Mouse (Mus musculus) left cerebral cortex, postnatal 36 days (tissue): ENCODE results near the gene Fgf3. TPM values are rescaled to one million over a fixed set of nuclear protein-coding genes. Genes with fewer than 3 reads are reported as not detected.
"Not testable (repeated sequence)": the region's sequence is repeated elsewhere in the genome, so short reads cannot be mapped to it uniquely, and the experiment has no call there.

Experiments used
- DNase-seq, 2 experiments: peaks; one replicate each; pipeline ENCODE4 v3.0.0; 2021 to 2022; ENCODE audit warnings: low spot score in 2 of 2, mixed read lengths in 1 of 2
- intact Hi-C: fragments of 180-260 bp; cut with DNase I; formaldehyde crosslinking; loops from one replicate; pipeline ENCODE4 v1.15.1; 2025
- total RNA-seq, 2 experiments: library from RNA; stranded (reverse); gene quantifications; 2 replicates each; pipeline ENCODE4 v1.2.3; 2021

The Fgf3 gene
- total RNA-seq, 2 experiments from 2014 or later, result 0.49 to 0.77 TPM

DNA sequence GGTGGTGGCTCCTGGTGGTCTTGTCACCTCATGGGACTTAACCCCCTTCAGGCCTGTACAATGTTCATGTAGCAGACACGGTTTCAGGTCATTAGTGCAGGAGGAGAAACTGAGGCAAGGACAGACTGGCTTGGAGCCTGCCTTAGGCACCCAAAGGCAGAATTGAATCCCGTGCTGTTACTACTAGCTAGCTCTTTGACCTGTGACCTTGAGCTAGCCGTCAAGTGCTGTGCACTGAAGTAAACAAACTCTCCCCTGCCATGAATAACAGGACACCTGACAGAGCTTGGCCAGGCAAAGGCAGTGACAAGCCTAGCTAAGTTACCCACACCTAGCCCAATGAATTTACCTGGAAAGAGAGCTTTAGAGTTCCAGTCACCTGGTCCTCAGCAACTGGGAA is 17.1 kb downstream of the Fgf3 start:
- DNase-seq, result no peak
- intact Hi-C loops, result no loop called here

DNA sequence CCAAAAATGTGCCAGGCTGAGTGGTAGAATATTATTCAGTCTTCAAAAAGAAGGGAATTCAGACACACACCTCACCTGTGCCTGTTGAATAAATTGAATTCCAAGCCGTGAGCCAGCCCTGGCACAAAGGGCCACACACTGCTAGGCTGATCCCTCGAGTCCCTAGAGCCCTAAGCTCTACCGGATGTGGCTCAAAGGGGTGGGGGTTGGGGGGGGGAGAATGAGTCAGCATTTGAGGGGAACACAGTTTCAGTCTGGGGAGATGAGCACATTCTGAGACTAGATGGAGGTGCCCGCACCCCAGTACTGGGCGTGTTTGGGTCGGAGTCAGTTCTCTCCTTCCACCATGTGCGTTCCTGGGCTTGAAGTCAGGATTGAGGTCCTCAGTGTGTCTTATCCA is 19.3 kb downstream of the Fgf3 start:
- intact Hi-C loops, result no loop called here
- DNase-seq, result no peak

DNA sequence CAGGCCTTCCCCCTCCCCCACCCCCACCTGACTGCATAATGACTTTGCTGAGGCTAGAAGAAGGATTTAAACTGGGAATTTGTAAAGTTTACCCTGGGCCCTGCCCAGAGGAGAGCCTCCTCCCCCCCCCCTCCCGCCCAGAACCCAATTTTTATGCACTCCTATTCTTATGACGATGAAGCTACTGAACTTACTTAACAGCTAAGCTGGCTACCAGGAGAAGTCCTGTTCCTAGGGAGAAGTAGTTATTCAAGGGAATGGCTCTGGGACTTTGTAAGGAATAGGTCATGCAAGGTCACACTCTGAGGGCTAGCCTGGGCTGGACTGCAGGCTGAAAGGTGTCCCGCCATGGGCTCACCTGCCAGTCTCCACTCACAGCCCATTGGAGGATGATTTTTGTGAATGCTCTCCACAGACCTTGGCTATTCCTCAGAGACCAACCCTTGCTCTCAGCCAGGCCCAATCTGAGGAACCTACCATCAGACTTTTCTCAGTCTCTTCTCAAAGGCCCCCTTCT is 20.0 kb downstream of the Fgf3 start:
- intact Hi-C loops, result no loop called here
- no peak for DNase-seq

DNA sequence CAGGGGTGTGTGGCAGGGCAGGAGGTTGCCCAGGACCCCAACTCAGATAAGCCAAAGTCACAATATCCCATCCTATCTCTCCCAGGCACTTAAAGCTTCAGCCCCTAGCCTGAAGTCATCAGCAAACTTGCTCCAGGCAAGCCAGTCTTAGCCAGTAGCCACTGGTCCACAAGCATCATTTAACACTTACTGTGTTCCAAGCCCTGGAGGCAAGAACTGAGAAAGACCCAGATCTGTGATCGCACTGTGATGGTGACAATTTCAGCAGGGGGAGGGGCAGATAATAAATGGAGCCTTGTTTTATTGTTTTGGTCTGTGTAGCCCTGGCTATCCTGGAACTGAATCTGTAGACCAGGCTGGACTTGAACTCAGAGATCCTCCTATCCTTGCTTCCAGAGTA is 20.8 kb downstream of the Fgf3 start:
- intact Hi-C loops, result no loop called here
- no peak for DNase-seq

DNA sequence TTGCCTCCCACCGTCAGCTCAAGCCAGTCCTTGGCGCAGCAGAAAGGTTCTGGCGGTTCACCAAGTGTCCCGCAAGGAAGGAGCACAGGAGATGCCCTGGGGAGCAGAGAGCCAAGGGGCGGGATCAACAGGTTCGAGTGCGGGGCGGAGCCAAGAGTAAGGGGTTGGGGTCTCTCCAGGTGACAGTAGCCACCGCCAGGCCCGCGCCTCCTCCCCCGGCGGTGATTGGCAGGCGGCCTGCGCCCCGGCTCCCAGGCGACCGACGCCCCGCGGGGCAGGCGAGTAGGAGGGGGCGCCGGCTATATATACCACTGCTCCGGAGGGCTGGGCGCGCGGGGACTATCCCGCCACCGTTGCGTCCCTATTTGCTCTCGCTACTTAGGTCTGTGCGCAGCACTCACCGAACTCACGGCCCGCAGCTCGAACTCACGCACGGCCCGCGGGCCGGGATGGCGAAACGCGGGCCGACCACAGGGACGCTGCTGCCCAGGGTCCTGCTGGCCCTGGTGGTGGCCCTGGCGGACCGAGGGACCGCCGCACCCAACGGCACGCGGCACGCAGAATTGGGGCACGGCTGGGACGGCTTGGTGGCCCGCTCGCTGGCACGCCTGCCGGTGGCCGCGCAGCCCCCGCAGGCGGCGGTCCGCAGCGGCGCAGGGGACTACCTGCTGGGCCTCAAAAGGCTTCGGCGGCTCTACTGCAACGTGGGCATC is 23.3 kb downstream of the Fgf3 start:
- intact Hi-C loops, result no loop called here
- no peak for DNase-seq

DNA sequence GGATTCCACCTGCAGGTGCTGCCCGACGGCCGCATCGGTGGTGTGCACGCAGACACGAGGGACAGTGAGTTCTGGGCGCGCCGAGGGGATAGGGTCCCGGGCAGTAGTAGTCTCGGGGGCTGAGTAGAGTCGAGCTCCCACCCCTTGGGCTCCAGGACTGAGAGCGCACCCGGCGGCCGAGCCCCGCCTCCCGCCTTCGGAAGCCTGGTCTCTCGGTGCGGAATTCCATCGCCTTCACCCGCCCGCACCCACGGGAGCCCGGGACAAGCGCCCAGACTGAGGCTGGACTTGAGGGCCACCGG is 23.8 kb downstream of the Fgf3 start:
- intact Hi-C loops, result no loop called here

DNA sequence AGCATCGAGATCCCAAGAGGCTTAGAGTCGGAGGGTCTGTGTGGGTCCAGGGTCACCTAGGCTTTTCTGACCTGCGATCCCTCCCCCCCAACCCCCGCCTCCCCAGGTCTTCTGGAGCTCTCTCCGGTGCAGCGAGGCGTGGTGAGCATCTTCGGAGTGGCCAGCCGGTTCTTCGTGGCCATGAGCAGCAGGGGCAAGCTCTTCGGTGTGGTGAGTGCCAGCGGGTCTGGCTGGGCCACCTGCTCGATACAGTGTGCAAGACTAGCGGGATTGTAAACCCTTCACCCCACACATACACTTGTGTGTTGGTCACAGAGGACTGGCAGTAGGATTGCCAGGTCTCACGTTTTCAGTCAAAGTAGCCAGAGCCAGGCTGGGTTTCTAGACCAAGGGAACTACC is 24.2 kb downstream of the Fgf3 start:
- no peak for DNase-seq
- intact Hi-C loops, result no loop called here

More for the DNA sequence above, 23.8 kb downstream of the Fgf3 start:
- DNase-seq, result no peak

DNA sequence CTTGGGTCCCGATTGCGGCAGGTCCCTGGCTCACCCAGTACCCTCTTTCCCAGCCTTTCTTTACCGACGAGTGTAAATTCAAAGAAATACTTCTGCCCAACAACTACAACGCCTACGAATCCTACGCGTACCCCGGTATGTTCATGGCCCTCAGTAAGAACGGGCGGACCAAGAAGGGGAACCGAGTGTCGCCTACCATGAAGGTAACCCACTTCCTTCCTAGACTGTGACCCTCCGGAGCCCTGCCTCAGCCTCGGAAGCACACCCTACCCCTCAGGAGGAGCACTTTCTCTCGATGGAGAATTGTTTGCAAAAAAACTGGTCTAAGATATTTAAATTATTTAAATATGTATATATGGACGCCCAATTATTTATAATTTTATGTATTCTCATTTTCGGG is 24.8 kb downstream of the Fgf3 start:
- no peak for DNase-seq
- intact Hi-C loops, result no loop called here

DNA sequence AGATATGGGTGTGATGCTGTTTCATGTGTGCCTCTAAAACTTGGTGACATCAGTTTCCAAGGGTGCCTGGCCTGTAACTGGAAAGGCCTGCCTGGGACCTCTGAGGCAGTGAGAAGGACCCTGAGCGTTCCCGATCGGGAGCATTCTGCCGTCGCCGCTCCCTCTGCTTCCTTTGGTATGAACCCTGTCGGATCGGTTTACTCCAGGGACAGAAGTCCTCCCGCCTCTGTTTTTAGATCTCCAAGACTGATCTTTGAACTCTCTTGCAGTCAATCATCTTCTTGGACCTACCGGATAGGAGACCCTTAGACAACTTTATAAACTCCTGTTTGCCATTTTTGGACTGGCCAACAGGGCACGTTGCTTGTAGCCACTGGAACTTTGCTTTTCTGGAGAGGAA is 25.3 kb downstream of the Fgf3 start:
- intact Hi-C loops, result no loop called here
- DNase-seq, result no peak

DNA sequence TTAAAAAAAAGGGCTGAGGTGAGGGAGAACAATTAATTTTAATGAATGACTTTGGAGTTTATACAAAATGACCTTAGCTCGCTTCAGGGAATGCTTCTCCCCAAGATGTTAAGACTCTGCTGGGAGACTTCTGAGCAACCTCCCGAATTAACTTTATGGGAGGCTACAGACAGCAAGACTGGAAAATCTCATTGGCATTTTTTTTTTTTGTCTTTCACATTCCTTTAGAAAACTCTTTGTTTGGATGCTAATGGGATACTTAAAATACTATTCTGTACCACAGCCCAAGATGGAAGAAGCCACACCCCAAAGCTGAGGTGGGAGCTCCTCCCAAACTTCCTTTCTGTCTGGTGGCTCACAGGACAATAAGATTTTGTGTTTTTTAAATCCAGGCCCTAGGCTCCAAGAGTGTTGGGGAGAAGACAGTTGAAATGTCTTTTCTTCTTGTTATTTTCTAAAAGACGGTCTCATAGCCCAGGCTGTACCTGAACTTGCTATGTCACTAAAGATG is 26.3 kb downstream of the Fgf3 start:
- intact Hi-C loops, result no loop called here
- no peak for DNase-seq

DNA sequence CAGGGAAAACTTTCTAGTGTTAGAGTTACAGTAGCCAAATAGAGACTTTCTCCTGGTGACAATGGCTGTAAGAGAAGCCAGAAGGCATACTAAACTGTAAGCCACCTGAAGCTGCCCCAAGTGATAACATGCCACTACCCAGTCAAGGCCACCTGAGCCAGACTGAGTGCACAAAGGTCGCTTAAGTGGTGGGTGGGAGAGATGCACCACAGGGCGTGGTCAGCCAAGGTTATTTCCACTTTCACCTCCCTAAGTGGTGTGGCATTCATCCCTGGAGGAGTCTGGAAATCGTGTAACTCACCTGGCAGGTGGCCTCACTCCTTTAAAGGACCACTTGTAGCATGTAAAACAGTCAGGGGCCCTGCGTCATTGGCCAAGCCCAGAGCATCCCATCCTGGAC is 29.3 kb downstream of the Fgf3 start:
- DNase-seq, result no peak
- intact Hi-C loops, result no loop called here

DNA sequence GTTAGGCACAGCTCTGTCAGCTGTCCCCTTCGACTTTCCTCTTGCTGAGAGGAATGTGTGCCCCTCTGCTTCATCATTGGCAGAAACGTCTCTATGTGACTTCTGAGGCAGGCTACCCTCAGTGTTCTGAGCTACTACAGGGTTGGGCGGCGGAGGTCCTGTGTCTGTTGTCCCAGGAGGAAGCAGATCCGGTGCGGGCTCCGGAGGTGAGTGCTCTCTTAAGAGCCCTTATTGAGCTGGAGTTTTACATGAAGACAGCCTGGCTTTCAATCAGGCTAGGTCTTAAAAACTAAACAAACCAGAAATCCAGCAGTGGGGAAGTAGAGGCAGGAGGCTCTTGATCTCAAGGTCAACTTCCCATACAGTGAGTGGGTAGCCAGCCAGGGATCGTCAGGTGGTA is 29.7 kb downstream of the Fgf3 start:
- intact Hi-C loops, result no loop called here
- no peak for DNase-seq

DNA sequence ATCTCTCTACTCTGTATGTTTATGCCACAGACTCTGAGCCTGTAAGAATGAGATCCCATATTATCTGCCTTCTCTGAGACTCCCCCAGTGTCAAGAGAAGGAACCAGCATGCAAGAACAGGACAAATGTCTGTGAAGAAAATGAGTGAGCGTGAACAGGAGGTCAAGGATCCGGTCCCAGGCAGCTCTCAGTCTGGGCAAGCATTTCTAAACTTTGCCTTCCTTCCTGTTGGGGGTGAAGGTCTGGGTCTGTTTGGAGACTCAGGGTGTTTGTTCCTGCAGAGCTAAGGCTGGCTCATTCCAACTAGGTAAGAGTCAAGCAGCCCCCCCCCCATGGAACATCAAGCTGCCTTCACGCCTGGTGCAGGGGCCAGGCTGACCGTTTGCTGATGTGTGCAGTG is 34.5 kb downstream of the Fgf3 start:
- intact Hi-C loops, result no loop called here

DNA sequence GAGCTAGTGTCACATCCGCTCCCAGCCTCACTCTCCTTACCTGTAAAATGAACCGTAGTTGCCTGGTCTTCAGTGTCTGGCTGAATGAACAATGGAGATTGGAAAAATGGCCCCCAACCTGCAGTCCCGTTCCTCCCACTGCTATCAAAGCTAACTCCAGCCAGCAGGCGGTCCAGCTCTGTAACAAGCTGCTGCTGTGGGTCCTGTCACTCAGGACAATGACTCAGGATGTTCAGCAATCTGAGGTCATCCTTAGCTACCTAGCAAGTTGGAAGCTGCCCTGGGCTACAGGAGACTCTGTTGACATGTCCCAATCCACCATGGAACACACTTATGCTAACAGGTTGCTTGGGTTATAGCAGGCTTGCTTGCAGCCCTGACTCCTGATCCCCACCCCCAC is 35.3 kb downstream of the Fgf3 start:
- intact Hi-C loops, result no loop called here

More for the DNA sequence above, 34.5 kb downstream of the Fgf3 start:
- no peak for DNase-seq

DNA sequence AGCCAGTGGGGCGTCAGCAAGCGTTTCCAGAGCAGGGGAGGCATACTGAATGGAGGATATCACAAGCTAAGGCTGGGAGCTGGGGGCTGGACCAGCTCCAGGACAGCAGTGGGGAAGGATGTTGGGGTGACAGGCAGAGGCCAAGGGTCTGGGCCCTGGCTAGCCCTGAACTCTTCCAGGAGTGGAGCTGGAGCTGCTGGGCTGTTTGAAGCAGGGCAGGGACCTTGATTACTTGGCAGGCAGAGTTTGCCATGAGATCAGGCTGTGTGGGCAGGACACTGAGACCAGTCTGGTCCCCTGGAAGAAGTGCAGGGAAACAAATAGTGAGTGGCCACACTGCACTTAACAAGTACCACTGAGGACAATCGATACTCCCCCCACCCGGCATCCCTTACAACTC is 36.3 kb downstream of the Fgf3 start:
- intact Hi-C loops, result no loop called here
- DNase-seq, result no peak

More for the DNA sequence above, 35.3 kb downstream of the Fgf3 start:
- no peak for DNase-seq

DNA sequence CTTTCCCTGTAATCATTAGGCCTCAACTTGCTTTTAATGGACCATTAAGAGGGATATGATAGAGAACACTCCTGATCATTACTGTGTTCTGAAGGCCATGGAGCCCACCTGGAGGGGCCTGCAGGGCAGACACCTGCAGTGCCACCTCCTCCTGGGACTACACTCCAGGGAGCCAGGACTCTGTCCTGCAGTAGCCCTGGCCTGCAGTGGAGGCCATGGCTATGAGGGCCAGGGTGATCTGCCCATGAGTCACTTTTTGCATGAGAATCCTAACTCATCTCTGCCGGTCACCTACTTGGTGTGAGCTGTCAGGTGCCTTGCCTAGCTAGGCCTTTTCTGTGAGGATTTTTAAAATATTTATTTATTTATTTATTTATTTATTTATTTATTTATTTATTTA is 40.5 kb downstream of the Fgf3 start:
- intact Hi-C loops, result no loop called here
- DNase-seq, result no peak

DNA sequence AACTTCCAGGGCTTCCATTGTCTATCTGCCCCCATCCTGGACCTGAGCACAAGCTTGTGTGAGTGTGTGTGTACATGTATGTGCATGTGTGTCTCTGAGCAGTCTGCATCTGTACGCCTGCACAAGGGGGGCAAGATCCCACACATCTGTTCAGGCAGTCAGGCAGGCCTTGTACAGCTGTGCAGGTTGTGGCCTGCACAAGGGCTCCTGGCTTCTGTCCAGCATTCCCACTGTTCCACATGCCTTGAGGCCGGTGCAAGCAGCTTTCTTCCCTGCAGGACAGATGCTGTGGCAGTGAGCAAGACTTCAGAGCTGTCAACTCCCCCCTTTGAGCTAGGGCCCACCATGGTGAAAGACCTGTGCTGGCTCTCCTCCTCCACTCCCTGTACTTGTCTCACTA is 45.2 kb downstream of the Fgf3 start:
- intact Hi-C loops, result no loop called here
- no peak for DNase-seq

DNA sequence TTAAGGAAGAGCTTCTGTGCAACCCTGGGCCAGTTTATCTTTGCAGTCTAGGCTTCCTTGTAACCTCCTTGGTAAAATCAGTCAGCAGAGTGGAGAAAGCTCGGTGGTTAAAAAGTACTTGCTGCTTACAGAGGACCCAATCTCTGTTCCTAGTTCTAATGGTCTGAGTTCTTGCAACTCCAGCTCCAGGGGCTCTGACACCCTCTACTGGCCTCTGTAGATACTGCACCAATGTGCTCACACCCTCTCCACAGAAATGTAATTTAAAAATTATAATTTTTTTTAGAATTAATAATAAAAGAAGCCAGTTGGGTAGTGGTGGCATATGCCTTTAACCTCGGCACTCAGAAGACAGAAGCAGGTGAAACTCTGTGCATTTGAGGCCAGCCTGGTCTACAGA is 49.8 kb downstream of the Fgf3 start:
- DNase-seq, result no peak
- intact Hi-C loops, result no loop called here

DNA sequence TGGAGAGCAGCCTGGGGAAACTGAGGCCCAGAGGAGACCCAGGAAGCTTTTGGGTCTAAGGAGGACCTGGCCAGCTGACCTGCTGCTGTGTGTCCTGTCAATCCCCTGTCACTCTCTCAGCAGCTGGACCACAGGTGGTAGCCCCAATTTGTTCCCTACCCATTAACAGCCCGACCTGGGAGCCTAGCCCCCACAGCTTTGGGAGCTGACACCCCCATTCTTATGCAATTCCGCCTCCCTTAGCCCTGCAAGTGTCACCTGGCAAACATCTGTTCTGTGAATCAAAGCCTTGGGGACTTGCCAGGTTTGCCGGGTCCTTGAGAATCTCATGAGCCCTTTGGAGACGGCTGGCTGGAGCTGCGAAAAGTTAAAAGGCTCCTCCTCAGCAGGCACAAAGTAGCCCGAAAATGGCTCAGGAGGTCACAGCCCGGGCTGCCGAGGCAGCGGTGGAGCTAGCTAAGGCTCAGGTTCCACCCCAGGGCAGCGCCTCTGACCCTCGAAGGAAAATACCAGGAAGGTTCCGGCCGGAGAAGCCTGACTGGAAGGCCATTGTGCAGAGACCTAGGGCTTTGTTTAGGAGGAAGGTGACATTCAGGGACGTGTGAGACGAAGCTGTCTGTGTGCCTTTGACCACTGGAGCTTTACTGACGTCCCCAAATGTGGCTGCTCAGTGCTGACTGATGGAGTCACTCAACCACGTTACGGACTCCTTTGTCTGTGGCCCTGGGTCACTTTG is 50.8 kb downstream of the Fgf3 start:
- intact Hi-C loops, result no loop called here

DNA sequence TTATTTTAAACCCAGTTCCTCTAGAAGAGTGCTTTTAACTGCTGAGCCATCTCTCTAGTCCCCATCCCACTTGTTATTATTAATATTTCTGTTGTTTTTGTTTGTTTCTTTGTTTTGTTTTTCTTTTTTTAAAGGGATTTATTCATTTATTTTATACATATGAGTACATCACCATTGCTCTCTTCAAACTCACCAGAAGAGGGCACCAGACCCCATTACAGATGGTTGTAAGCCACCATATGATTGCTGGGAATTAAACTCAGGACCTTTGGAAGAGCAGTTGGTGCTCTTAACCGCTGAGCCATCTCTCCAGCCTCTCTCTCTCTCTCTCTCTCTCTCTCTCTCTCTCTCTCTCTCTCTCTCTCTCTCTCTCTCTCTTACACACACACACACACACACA is 52.8 kb downstream of the Fgf3 start:
- not testable (repeated sequence) for DNase-seq
- intact Hi-C loops, result loop anchor here (5.0 kb wide), 1 partner anchor 43 kb away; the partner anchor contains the start of gene Fgf4

More for the DNA sequence above, 50.8 kb downstream of the Fgf3 start:
- DNase-seq, result no peak

DNA sequence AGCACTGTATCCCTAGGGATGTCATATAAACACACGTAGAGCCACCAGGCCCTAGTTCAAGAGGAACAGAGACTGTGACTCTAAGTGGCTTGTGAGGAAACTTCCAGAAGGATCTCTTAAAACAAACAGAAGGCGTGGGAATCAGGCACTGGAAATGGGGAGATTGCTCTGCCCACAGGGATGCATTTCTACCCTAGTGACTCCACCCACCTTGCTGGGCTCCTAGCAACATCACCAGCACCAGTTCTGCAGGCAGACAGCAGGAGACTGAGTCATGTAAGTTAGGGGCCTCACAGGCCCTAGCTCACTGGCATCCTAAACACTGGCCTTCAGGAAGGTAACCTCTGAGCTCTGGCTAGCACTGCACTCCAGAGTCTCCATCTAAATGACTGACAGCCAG is 54.0 kb downstream of the Fgf3 start:
- DNase-seq, result no peak
- intact Hi-C loops, result loop anchor here (5.0 kb wide), 1 partner anchor 45 kb away; the partner anchor contains the start of gene Fgf4
